Mouse (Mus musculus) ES-E14 (cell line): ENCODE data around the gene Foxn3.

ENCODE experiments used
- CHD2 ChIP-seq: IDR thresholded peaks from 2 replicates; pipeline ENCODE4 v1.6.1; 2014; ENCODE audit warnings: mild to moderate bottlenecking, low read depth, low read length, inconsistent platforms
- HCFC1 ChIP-seq: IDR thresholded peaks from 2 replicates; pipeline ENCODE4 v1.6.1; 2012; ENCODE audit warnings: low read length, inconsistent platforms, borderline replicate concordance; ENCODE audit not compliant: insufficient read depth
- MAFK ChIP-seq: IDR thresholded peaks from 2 replicates; pipeline ENCODE4 v1.6.1; 2014; ENCODE audit warnings: mild to moderate bottlenecking, low read depth, low read length, inconsistent platforms; ENCODE audit not compliant: insufficient read depth

DNA sequence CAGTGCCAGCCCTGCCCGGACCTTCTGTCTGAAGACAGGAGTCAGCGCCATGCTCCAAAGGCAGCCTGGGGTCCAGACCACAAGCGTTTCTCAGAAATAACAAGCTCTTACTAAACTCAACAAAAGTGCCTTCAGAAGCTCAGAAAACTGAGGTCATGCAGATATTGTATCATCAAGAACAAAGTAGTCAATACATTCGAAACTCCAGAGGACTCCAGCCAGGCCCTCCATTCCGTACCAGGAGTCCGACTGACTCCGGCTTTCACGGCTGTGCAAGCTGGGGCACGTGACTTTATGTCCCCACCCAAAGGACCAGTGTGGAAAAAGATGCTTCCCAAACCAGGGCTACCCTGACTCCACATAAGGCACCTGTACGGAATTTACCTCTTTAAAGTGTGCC is 195.1 kb downstream of the Foxn3 start:
- TF ChIP-seq CHD2, result no peak
- no peak for TF ChIP-seq MAFK
- TF ChIP-seq HCFC1, result no peak
